Mouse (Mus musculus): ENCODE measurements around the gene Arfrp1. TPM values are rescaled to one million over a fixed set of nuclear protein-coding genes. Genes with fewer than 3 reads are reported as not detected.

The Arfrp1 gene
- polyA plus RNA-seq, 1 experiment from 2014 or later = 63.0 TPM

- peaks cover 33% of the 10 kb centered on the region for H3K4me1 ChIP-seq (ENCODE audit: control insufficient read depth, insufficient read depth, low read length)
- H3K27me3 ChIP-seq (ENCODE audit: control insufficient read depth, insufficient read depth, low read length) = no peaks in the 10 kb centered on the region
- peak overlapping the region; percentile 98 for H3K9ac ChIP-seq (ENCODE audit: low read length)
- H3K4me2 ChIP-seq (ENCODE audit: low read depth, low read length) = peak overlapping the region; percentile 98
- 7% methylated on average over 14 of the region's 14 CpGs for WGBS
- ATAC-seq (replicated peaks; ENCODE audit: extremely low read depth, insufficient read depth, low FRiP score) = no peak
- H3K36me3 ChIP-seq (ENCODE audit: control insufficient read depth, insufficient read depth) = peaks cover 28% of the 10 kb centered on the region
- H3K27ac ChIP-seq (ENCODE audit: low read length) = peak overlapping the region; percentile 95
- no peaks in the 10 kb centered on the region for H3K9me3 ChIP-seq (replicated peaks; ENCODE audit: control insufficient read depth, low read length)
- peak overlapping the region; percentile 95 for H3K4me3 ChIP-seq (ENCODE audit: low read length)
Measured at GRCm38 (mm10) chr2:181364487-181364859, 731 bp downstream of the Arfrp1 start.

GRCm38 (mm10) chr2:181363946-181364345 is 1.3 kb downstream of the Arfrp1 start:
- H3K9me3 ChIP-seq (replicated peaks; ENCODE audit: control insufficient read depth, low read length) = no peaks in the 10 kb centered on the region
- no peak overlapping the region for H3K27ac ChIP-seq (ENCODE audit: low read length)
- peak overlapping the region; percentile 95 for H3K4me3 ChIP-seq (ENCODE audit: low read length)
- peaks cover 31% of the 10 kb centered on the region for H3K36me3 ChIP-seq (ENCODE audit: control insufficient read depth, insufficient read depth)
- peak overlapping the region; percentile 98 for H3K9ac ChIP-seq (ENCODE audit: low read length)
- ATAC-seq (replicated peaks; ENCODE audit: extremely low read depth, insufficient read depth, low FRiP score) = no peak
- WGBS = 89% methylated on average over 3 of the region's 3 CpGs
- H3K4me2 ChIP-seq (ENCODE audit: low read depth, low read length) = peak overlapping the region; percentile 98
- no peaks in the 10 kb centered on the region for H3K27me3 ChIP-seq (ENCODE audit: control insufficient read depth, insufficient read depth, low read length)
- peaks cover 33% of the 10 kb centered on the region for H3K4me1 ChIP-seq (ENCODE audit: control insufficient read depth, insufficient read depth, low read length)

DNA sequence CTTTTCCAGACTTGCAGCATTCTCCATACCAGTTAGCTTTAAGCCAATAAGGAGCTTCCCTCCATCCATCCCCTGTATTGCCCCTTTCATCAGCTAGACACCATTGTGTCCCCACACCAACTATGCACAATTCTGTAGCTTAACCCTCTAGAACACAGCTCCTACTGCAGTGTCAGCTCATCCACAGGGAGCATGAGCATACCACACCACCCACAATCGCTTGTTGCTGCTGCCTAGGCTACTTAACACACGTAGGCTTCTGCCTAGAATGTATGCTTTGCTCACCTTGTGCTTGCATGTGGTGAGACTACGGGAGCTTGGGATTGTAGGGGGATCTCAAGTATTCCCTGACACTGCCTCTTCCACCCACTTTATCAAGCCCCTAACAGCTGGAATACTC is 8.4 kb downstream of the Arfrp1 start:
- Histone ChIP-seq H3K4me2 (ENCODE audit: low read depth, low read length) (no peak overlapping the region), H3K4me3 (ENCODE audit: low read length) (no peak overlapping the region), H3K27ac (ENCODE audit: low read length) (no peak overlapping the region), H3K9me3 (replicated peaks; ENCODE audit: control insufficient read depth, low read length) (no peaks in the 10 kb centered on the region), H3K27me3 (ENCODE audit: control insufficient read depth, insufficient read depth, low read length) (no peaks in the 10 kb centered on the region), H3K9ac (ENCODE audit: low read length) (no peak overlapping the region), H3K4me1 (ENCODE audit: control insufficient read depth, insufficient read depth, low read length) (no peaks in the 10 kb centered on the region), H3K36me3 (ENCODE audit: control insufficient read depth, insufficient read depth) (peaks cover 45% of the 10 kb centered on the region)
- ATAC-seq (replicated peaks; ENCODE audit: extremely low read depth, insufficient read depth, low FRiP score) = no peak
- 71% methylated on average over 3 of the region's 3 CpGs for WGBS

DNA sequence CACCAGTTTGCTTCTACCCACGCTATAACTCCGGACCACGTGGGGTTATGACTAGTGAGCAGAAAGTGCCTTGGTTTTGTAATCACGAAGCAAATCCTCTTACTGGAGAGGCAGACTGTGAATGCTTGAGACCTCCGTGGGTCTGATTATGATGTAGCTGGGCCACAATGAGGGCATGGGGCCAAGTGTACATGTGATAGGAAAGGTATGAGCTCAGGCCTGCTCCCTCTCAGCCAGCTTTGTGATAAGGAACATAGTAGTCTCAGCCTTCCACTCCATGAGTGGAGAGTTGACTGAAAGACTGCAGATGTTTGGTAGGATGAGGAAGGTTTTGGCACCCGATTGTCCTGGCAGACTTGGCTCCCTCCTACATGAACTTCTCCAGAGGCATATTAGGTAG is 22.4 kb downstream of the Arfrp1 start:
- WGBS = 42% methylated on average over 6 of the region's 6 CpGs
- Histone ChIP-seq H3K9ac (ENCODE audit: low read length) (no peak overlapping the region), H3K36me3 (ENCODE audit: control insufficient read depth, insufficient read depth) (peaks cover 30% of the 10 kb centered on the region), H3K27me3 (ENCODE audit: control insufficient read depth, insufficient read depth, low read length) (no peaks in the 10 kb centered on the region), H3K4me3 (ENCODE audit: low read length) (no peak overlapping the region), H3K4me2 (ENCODE audit: low read depth, low read length) (0 out of 2 replicates have a peak overlapping the region, but pooled peaks have one; percentile 17), H3K9me3 (replicated peaks; ENCODE audit: control insufficient read depth, low read length) (no peaks in the 10 kb centered on the region), H3K27ac (ENCODE audit: low read length) (peak overlapping the region; percentile 53), H3K4me1 (ENCODE audit: control insufficient read depth, insufficient read depth, low read length) (peaks cover 13% of the 10 kb centered on the region)
- ATAC-seq (replicated peaks; ENCODE audit: extremely low read depth, insufficient read depth, low FRiP score) = peak; percentile 89

DNA sequence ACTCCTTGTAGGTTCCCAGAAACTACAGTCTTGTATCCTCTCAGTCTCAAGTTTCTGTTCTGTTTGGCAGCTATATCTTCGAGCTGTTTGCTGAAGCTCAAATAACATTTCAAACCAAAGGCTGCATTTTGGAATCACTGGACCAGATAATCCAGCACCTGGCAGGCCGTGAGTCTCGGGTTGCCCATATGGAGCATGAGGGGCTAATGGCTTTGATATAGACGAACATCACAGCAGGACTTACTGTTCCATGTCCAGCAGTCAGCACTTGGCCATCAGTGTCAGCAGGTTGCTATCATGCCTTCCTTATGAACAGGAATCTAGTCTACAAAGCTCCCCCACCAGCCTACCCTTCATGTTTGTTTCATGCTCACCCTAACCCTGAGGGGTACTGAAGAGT is 24.8 kb downstream of the Arfrp1 start:
- Histone ChIP-seq H3K4me1 (ENCODE audit: control insufficient read depth, insufficient read depth, low read length) (peaks cover 13% of the 10 kb centered on the region), H3K9me3 (replicated peaks; ENCODE audit: control insufficient read depth, low read length) (no peaks in the 10 kb centered on the region), H3K27ac (ENCODE audit: low read length) (no peak overlapping the region), H3K4me3 (ENCODE audit: low read length) (no peak overlapping the region), H3K27me3 (ENCODE audit: control insufficient read depth, insufficient read depth, low read length) (no peaks in the 10 kb centered on the region), H3K9ac (ENCODE audit: low read length) (no peak overlapping the region), H3K36me3 (ENCODE audit: control insufficient read depth, insufficient read depth) (peaks cover 26% of the 10 kb centered on the region), H3K4me2 (ENCODE audit: low read depth, low read length) (no peak overlapping the region)
- WGBS = 88% methylated on average over 4 of the region's 4 CpGs
- no peak for ATAC-seq (replicated peaks; ENCODE audit: extremely low read depth, insufficient read depth, low FRiP score)

DNA sequence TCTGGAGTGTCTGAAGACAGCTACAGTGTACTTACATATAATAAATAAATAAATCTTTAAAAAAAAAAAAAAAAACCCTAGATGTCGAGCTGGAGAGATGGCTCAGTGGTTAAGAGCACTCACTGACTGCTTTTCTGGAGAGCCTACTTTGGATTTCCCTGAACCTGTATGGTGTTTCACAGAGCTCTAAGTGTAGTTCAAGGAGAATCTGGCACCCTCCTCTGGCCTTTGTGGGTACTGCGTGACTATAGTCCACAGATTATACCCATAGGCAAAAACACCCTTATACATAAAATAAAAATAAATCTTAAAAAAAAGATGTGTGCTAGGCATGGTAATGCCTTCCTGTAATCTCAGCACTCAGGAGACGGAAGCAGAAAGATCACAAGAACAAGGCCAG is 31.2 kb downstream of the Arfrp1 start:
- ATAC-seq (replicated peaks; ENCODE audit: extremely low read depth, insufficient read depth, low FRiP score) = 0 out of 2 replicates have a peak, but pooled peaks have one; percentile 52
- H3K4me1 ChIP-seq (ENCODE audit: control insufficient read depth, insufficient read depth, low read length) = no peaks in the 10 kb centered on the region
- peaks cover 26% of the 10 kb centered on the region for H3K36me3 ChIP-seq (ENCODE audit: control insufficient read depth, insufficient read depth)
- H3K27me3 ChIP-seq (ENCODE audit: control insufficient read depth, insufficient read depth, low read length) = no peaks in the 10 kb centered on the region
- H3K4me3 ChIP-seq (ENCODE audit: low read length) = no peak overlapping the region
- no peaks in the 10 kb centered on the region for H3K9me3 ChIP-seq (replicated peaks; ENCODE audit: control insufficient read depth, low read length)
- H3K9ac ChIP-seq (ENCODE audit: low read length) = no peak overlapping the region
- 60% methylated on average over 3 of the region's 3 CpGs for WGBS
- no peak overlapping the region for H3K4me2 ChIP-seq (ENCODE audit: low read depth, low read length)
- H3K27ac ChIP-seq (ENCODE audit: low read length) = no peak overlapping the region

DNA sequence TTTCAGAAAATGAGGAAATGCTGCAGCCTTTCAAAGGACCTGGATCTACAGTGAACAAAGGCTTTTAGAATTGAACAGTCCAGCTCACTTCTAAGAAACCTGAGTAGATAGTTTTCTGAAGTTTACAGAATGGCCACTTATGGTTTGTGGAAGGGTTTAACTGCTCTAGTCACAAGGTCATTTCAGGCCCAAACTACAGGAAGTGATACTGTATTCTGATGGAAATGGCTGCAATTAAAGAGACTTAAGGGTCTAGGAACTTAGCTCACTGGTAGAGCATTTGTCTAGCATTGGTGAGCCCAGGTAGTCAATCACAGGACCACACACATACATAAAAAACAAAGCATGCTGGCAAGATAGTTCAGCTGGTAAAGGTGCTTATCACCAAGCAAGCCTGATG is 32.7 kb downstream of the Arfrp1 start:
- Histone ChIP-seq H3K27me3 (ENCODE audit: control insufficient read depth, insufficient read depth, low read length) (no peaks in the 10 kb centered on the region), H3K4me3 (ENCODE audit: low read length) (no peak overlapping the region), H3K27ac (ENCODE audit: low read length) (no peak overlapping the region), H3K9ac (ENCODE audit: low read length) (no peak overlapping the region), H3K4me2 (ENCODE audit: low read depth, low read length) (no peak overlapping the region), H3K9me3 (replicated peaks; ENCODE audit: control insufficient read depth, low read length) (no peaks in the 10 kb centered on the region), H3K36me3 (ENCODE audit: control insufficient read depth, insufficient read depth) (peaks cover 23% of the 10 kb centered on the region), H3K4me1 (ENCODE audit: control insufficient read depth, insufficient read depth, low read length) (no peaks in the 10 kb centered on the region)
- ATAC-seq (replicated peaks; ENCODE audit: extremely low read depth, insufficient read depth, low FRiP score) = no peak

- 95% methylated on average over 2 of the region's 2 CpGs for WGBS
- no peaks in the 10 kb centered on the region for H3K27me3 ChIP-seq (ENCODE audit: control insufficient read depth, insufficient read depth, low read length)
Measured at GRCm38 (mm10) chr2:181326098-181326497, 39.1 kb downstream of the Arfrp1 start.

DNA sequence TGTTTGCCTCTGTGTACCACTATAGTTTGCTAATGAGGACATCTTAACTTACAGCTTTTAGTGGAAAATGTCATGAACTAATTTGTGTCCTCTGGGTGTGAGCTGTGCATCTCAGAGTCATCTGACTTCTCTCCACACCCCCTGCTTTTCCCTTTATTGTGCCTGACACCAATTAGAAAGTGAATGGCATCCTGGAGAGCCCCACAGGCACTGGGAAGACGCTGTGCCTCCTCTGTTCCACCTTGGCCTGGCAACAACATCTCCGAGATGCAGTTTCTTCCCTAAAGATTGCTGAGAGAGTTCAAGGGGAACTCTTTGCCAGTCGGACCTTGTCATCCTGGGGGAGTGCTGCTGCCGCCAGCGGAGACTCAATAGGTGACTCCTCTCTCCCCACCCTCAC is 43.1 kb downstream of the Arfrp1 start:
- no peak for ATAC-seq (replicated peaks; ENCODE audit: extremely low read depth, insufficient read depth, low FRiP score)
- WGBS = 82% methylated on average over 5 of the region's 5 CpGs
- Histone ChIP-seq H3K27me3 (ENCODE audit: control insufficient read depth, insufficient read depth, low read length) (no peaks in the 10 kb centered on the region), H3K9ac (ENCODE audit: low read length) (no peak overlapping the region), H3K36me3 (ENCODE audit: control insufficient read depth, insufficient read depth) (peaks cover 28% of the 10 kb centered on the region), H3K9me3 (replicated peaks; ENCODE audit: control insufficient read depth, low read length) (no peaks in the 10 kb centered on the region), H3K4me1 (ENCODE audit: control insufficient read depth, insufficient read depth, low read length) (peaks cover 11% of the 10 kb centered on the region), H3K4me3 (ENCODE audit: low read length) (no peak overlapping the region), H3K4me2 (ENCODE audit: low read depth, low read length) (no peak overlapping the region), H3K27ac (ENCODE audit: low read length) (no peak overlapping the region)

More at GRCm38 (mm10) chr2:181326098-181326497, 39.1 kb downstream of the Arfrp1 start:
- no peaks in the 10 kb centered on the region for H3K9me3 ChIP-seq (replicated peaks; ENCODE audit: control insufficient read depth, low read length)
- no peak for ATAC-seq (replicated peaks; ENCODE audit: extremely low read depth, insufficient read depth, low FRiP score)
- H3K4me3 ChIP-seq (ENCODE audit: low read length) = no peak overlapping the region
- H3K27ac ChIP-seq (ENCODE audit: low read length) = no peak overlapping the region
- H3K4me1 ChIP-seq (ENCODE audit: control insufficient read depth, insufficient read depth, low read length) = no peaks in the 10 kb centered on the region
- no peak overlapping the region for H3K4me2 ChIP-seq (ENCODE audit: low read depth, low read length)
- H3K36me3 ChIP-seq (ENCODE audit: control insufficient read depth, insufficient read depth) = peaks cover 37% of the 10 kb centered on the region
- no peak overlapping the region for H3K9ac ChIP-seq (ENCODE audit: low read length)

Data from heart, embryonic 16.5 days (tissue).